Mouse (Mus musculus) gastrocnemius, postnatal 25 days (tissue): ENCODE results near the gene Csnka2ip. TPM values are rescaled to one million over a fixed set of nuclear protein-coding genes. Genes with fewer than 3 reads are reported as not detected.

Experiments used
- DNase-seq: peaks from one replicate; pipeline ENCODE4 v3.0.0; 2022
- long read RNA-seq, 2 experiments: library from polyadenylated mRNA; stranded (forward); transcript quantifications; one replicate each; pipeline ENCODE4 v2.0.0; 2021
- total RNA-seq, 2 experiments: library from RNA; stranded (reverse); gene quantifications; 1 replicate in 1 of 2; 2 replicates in 1 of 2; pipeline ENCODE4 v1.2.3; 2021

Gene Csnka2ip
- total RNA-seq = not detected
- long read RNA-seq, experiment 1 = 0 reads
- long read RNA-seq, experiment 2 = 0 reads

DNA sequence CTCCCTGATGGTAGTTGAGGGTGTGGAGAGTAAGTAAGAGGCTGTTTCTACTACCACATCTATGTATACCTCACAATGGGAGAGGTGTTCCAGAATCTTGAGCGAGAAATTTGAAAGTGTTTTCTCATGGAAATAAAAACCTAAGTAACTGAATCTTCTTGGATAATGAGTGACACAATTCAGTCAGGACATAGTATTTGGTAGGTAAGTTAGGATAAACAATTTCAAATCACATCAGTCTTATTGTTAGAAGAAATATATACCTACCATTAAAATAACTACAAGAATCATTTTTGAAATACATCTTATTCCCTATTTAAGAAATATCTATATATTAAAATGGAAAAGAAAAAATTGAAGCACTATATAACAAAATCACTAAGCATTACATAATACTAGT is at the start of gene Csnka2ip:
Gene Csnka2ip (minus strand): TSS at position 101 of the 400 bp plus-strand sequence.
- DNase-seq = no peak

DNA sequence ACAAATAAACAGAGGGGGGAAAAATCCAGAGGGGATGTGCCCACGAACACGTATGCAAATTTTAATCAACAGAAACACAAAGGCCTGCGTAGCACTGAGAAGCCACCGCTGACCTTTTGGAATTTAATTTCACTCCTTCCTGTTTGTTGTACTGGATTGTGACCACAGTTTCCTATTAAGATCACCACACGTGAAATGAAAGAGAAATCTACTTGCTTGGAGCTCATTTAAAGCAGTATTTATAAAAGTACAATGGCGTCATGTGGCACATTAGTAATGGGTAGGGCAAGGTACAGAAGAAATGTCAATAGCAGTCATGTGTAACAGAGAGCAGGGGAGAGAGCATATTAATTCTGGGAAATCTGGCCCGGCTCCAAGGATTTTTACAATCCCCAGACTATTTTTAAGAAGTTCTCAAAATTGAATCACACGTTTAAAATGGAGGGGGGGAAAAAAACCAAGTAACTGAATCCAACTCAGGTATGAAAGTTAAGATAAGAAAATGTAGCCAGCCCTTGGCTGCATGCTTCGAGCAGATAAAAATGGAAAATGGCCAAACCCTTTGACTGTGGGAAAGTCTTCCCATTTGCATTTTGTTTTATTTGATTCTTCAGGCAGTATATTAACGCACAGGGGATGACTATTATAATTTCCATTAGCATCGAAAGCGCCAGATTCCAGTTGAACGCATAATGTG is 47.5 kb upstream of the Csnka2ip start:
- no peak for DNase-seq

DNA sequence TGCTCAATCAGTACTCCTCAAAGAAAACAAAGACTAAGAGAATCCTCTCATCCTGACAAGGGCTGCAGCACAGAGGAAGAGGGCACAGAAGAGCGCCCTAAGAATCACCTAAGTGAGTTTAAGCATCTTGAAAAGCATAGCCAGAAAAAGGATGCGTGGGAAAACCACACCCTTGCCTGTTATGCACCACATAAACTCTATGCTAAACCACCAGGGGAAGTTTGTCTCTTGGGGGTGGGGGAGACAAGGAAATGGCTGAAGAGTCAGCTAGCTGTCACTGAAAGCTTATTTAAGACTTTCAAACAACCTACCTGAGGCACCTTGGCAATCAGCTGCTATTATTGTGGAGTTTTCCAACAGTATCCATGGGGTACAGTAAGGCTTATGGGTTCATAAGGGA is 45.6 kb upstream of the Csnka2ip start:
- DNase-seq = no peak

DNA sequence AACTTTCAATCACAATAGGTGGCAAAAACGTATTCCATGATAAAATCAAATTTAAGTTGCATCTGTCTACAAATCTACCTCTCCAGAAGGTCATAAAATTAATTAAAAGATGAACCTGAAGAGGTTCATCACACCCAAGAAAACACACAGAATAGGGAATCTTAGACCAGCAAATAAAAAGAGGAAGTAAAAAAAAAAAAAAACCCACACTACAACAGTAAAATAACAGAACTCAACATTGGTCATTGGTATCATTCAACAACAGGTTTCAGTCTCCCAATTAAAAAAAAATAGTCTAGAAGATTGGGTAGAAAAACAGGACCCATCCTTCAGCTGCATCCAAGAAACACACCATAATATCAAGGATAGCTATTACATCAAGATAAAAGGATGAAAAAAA is 32.9 kb upstream of the Csnka2ip start:
- no peak for DNase-seq

DNA sequence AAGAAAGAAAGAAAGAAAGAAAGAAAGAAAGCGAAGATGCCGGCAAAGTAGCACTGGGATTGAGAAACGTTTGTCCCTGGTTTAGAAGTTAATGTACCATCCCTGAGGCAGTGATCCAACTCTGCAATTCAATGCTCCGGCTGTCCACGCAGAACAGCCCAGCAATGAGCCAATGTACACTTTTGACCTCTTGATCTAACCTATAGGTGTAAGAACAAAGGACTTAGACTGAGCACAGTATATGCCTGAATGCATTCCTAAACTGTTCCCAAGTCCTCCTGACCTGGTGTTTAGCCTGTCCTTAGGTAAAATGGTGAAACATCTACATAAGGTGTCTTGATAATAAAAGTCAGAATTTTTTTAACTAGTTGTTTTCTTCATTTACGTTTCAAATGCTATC is 17.9 kb upstream of the Csnka2ip start:
- DNase-seq = no peak

DNA sequence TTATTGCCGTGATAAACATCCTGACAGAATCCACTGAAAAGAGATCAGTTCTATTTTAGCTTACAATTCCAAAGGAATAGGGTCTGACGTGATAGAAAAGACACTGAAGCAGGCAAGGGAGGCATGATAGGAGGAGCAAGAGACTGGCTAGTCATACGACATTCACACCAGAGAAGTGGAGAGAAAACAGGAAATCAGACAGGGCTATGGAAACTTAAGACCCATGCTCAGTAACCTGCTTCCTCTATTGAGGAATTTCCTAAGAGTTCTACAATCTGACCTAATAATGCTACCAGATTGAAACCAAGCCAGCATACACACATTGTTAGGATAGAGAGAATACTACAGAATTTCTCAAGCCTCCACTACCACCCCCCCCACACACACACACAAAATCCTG is 12.4 kb upstream of the Csnka2ip start:
- DNase-seq = no peak

DNA sequence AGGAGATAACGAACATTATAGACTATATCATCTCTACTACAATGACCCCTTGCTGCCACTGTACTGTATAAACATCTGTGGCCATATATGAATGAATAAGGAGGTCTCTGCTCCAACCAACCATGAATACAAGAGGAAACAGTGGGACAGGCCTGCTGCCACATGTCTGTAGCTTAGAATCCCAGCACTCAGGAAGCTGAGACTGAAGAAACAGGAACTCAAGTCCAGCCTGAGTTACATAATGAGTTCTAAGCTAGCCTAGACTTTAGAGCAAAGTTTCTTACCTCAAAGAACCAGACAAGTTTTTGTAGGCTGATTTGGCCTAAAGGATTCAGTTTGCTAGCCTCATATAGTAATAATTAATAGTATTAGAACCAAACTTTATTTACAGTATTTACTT is 5.6 kb upstream of the Csnka2ip start:
- DNase-seq = no peak

DNA sequence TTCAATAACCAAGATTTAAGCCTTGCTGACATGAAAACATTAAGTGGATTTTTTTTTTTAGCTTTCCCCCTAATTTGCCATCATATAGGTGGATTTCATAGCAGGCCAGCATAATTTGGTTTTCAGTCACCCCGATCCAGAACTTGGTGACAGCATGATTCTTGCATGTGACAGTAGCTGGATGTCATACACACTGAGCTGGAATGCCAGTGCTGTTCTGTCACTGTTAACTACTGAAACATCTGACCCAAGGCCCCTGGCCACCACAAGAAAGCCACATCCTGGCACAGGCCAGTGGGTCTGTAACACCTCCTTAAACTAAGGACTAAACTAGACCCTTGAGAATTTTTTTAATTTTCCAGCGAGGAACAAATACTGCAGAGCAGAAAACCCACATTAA is 15.4 kb downstream of the Csnka2ip start:
- no peak for DNase-seq

DNA sequence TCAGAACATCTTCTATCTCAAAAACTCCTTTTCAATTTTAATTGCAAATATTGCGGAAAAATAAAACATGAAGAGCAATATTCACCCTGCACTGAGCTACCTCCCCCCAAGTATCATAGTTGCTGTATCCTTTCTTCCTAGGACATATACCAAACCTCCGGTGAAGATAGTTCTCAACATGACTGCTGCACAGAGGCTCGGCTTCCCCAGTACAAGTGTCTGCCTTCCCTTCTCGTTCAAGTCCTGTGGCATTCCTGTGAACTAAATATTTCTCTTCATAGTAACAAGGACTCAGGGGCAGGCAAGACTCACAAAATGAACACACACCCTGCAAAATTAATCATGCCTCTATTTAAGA is 16.0 kb downstream of the Csnka2ip start:
- no peak for DNase-seq

DNA sequence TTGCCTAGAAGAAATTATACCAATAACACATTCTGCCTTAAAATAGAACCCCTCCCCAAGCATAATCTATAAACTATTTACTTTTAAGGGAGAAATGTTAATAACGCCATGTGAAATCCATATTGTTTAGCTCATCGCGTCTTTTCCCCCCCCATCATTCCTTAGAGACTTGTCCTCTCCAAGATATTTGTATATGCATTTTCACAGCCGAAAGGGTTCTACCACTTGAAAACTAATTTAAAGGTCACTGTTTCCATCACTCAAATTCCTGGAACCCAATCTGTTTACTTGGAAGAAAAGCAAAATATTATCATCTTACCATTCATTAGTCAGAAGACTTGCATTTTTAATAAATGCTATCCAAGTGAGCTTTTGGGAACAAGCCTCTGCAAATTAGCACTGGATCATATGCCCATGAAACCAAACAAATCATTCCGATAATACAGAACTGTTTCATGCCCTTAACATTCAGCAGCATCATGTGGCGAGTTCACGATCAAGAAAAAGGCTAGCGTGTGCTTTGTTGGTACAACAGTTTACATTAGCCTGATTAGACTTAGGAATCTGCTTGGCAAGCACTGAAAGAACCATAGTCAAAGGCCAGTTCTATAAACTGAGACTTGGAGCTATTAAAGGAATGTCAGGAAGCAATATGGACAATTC is 16.5 kb downstream of the Csnka2ip start:
- DNase-seq = no peak

DNA sequence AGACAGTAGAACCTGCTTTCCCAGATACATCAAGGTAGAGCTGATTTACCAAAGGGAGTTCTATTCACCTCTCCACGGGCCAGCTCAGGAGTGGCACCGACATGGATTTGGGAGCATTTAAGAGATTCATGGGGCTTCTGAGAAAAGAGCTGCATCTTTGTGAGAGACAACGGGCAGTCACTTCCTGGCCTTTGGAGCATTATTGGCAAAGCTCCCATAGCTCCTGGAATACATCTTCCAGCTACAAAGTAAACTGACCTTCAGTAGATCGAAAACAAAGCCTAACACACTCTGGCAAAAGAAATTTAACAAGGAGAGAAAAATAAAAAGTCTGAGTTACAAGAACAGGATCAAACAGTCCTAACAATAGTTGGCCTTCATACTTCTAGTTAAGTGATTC is 17.6 kb downstream of the Csnka2ip start:
- DNase-seq = no peak

DNA sequence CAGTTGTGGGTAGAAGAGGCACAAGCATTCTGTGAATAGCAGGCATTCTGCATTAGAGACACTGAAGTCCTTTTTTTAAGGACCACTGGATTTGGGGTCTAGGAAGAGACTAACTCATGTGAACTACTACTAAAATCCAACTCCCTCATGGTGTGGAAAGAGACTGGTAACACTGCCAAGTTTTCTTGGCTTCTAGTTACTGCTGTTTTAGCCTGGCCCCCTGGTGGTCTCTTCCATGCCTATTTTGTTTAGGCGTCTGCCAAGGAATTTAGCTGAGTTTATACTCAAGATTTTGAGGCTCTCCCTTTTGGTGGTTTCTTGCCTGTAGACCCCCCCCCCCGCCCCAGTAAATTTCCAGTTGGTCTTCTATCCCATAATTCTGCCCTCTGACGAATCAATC is 18.8 kb downstream of the Csnka2ip start:
- no peak for DNase-seq

DNA sequence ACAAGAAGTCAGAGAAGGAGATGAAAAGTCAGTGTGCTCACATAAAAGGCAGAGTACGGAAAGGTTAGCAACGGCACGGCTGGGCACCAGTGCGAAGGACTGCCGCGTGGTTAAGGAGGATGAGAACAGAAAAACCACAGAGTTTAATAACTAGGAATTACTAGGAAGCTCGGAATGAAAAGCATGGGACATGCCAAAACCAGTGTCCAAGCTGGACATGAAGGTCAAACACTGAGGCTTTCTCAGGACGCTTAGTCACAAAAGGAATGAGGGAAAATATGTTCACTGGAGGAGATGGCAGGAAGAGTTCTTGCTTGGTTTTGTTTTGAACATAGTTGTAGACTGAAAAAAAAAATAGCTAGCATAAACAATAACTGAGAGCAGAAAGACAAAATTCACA is 32.7 kb downstream of the Csnka2ip start:
- DNase-seq = no peak

DNA sequence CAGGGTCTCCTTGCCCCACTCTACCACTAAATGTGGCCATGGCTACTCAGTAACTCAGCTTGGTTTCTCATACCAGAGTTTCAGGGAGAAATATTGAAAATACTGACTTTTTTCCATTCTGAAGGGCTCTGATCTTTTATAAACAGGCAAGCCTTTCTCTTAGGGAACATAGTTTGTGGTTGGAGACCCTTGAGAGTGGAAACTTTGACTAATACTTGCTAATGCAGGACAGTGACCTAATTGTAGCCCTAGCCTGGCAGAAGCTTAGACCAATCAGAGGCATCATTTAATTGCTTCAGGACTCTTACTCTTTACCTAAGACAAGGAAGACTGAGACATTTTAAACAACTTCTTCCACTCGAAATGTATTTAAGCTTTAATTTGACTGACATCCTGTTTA is 39.1 kb downstream of the Csnka2ip start:
- no peak for DNase-seq

DNA sequence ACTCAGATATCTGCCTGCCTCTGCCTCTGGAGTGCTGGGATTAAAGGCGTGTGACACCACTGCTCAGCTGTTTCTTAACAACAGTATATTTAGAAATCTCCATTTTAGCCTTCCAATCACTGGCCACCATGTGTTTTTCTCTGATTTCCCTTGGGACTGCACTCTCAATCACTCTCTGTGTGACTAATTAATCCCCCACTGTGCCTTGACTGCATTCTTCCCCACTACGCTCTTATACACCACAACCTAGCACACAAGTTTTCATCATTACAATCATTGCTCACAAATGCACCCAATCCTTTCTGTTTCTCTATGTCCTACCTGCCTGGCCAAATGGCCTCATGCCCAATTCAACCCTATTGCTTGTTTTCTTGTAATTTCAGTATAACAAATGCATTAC is 43.7 kb downstream of the Csnka2ip start:
- DNase-seq = no peak

DNA sequence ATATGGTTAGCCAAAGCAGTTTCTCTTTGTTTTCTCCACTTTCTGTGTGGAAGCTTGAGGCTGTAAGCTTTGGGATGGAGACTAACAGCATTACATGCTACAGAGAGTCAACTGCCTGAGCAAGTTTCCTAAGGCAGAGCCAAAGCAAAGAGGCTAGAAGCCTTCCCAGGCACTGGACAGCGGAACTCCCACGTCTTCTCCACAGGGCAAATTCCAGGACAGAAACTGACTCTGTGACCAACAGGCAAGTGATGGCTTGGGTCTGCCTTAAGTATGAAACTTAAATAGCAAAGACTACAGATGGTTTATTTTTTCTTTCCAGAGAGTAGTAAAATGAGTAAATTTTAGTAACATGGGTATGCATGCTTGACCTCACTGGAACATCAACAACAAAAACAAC is 75.3 kb downstream of the Csnka2ip start:
- no peak for DNase-seq

DNA sequence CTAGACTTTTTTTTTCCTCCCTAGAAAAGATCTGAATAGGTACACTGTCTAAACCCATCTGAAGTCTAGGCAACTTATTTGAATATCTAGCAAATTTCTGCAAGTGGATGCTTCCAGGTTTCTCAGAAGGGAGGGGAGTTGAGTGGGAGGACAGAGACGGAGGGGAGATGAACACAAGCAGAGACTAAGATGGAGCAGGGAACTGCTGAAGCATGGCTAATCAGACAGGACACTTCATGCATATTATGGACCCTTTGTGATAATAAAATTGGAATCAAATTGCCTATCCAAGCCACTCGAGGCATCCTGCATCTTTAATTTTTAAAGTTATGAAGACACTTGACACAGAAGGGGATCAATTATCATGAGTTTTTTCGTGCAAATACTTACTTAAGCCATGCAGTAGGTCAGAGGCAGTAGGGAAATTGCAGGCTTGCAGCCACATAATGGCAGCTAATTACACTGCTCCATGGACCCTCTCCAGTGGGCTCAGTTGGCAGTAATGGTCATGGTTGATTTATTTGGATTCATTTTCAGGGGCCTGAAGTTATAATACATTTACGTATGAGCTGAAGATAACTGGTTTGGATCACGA is 78.1 kb downstream of the Csnka2ip start:
- no peak for DNase-seq

DNA sequence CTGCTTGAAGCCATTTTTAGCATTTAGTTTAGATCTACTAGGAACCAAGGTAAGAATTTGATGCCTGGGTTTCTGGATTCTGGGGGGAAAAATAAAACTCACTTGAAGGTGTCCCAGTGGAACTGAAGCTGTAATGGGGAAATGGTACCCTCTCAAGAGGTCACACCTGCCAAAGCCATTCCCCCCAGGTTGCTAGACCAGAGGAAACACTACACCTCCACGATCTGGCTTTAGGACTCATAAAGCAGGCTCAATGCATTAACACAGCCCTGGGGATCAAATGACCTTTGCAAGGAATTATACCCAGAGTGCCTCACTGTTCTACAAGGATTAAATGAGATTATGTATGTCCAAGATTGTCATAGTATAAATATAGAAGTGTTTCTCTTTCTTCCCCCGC is 88.8 kb downstream of the Csnka2ip start:
- DNase-seq = no peak

Other genes with a start within 250 kb of the Csnka2ip start
- gene 4930453N24Rik, start 168.8 kb upstream of the Csnka2ip start, total RNA-seq = 10 to 100 TPM; 34.0 to 38.6 TPM
- gene Zfp654, start 249.2 kb upstream of the Csnka2ip start, total RNA-seq = 1 to 10 TPM; 7.1 to 7.5 TPM
- 10 to 100 TPM; 21.4 to 25.0 TPM for gene Cggbp1, start 249.6 kb upstream of the Csnka2ip start, total RNA-seq